Mouse (Mus musculus) CD8-positive naive resting alpha-beta T cell, adult 2 months (primary cell): Measurements from ENCODE around the gene Ctnna3.
"Not testable (repeated sequence)": the region's sequence is repeated elsewhere in the genome, so short reads cannot be mapped to it uniquely, and the experiment has no call there.

ENCODE experiments used
- DNase-seq, 2 experiments: peaks; one replicate each; pipeline ENCODE4 v3.0.0; 2022; ENCODE audit warnings: low read depth in 2 of 2, low spot score in 2 of 2

The Ctnna3 gene

GRCm38 (mm10) chr10:64438736-64439135 lies 1008.8 kb downstream of the Ctnna3 start:
- no peak for DNase-seq

- no peak for DNase-seq
These were observed 1018.7 kb downstream of the Ctnna3 start for GRCm38 (mm10) chr10:64448624-64449023.

- DNase-seq = no peak
These were observed 1053.4 kb downstream of the Ctnna3 start for GRCm38 (mm10) chr10:64483281-64483680.

- no peak for DNase-seq
These were observed 1059.6 kb downstream of the Ctnna3 start for GRCm38 (mm10) chr10:64489471-64489870.

GRCm38 (mm10) chr10:64543647-64544046 lies 1113.7 kb downstream of the Ctnna3 start:
- DNase-seq = no peak

- no peak for DNase-seq
These were observed 1114.5 kb downstream of the Ctnna3 start for GRCm38 (mm10) chr10:64544389-64544788.

GRCm38 (mm10) chr10:64571311-64571710 lies 1141.4 kb downstream of the Ctnna3 start:
- DNase-seq = no peak

GRCm38 (mm10) chr10:64588116-64588515 lies 1158.2 kb downstream of the Ctnna3 start:
- DNase-seq = no peak

- no peak for DNase-seq
These were observed 1206.9 kb downstream of the Ctnna3 start for GRCm38 (mm10) chr10:64636760-64637159.

GRCm38 (mm10) chr10:64639061-64639460 lies 1209.2 kb downstream of the Ctnna3 start:
- no peak for DNase-seq

GRCm38 (mm10) chr10:64641093-64641492 lies 1211.2 kb downstream of the Ctnna3 start:
- no peak for DNase-seq

- DNase-seq = no peak
These were observed 1211.7 kb downstream of the Ctnna3 start for GRCm38 (mm10) chr10:64641576-64641975.

- no peak for DNase-seq
These were observed 1214.1 kb downstream of the Ctnna3 start for GRCm38 (mm10) chr10:64643976-64644375.

GRCm38 (mm10) chr10:64661190-64661589 lies 1231.3 kb downstream of the Ctnna3 start:
- DNase-seq = no peak

- no peak for DNase-seq
These were observed 1241.6 kb downstream of the Ctnna3 start for GRCm38 (mm10) chr10:64671469-64671868.

- no peak for DNase-seq
These were observed 1245.9 kb downstream of the Ctnna3 start for GRCm38 (mm10) chr10:64675796-64676195.

GRCm38 (mm10) chr10:64710017-64710416 lies 1280.1 kb downstream of the Ctnna3 start:
- DNase-seq = no peak

- no peak for DNase-seq
These were observed 1288.1 kb downstream of the Ctnna3 start for GRCm38 (mm10) chr10:64718036-64718435.

GRCm38 (mm10) chr10:64735692-64736091 lies 1305.8 kb downstream of the Ctnna3 start:
- no peak for DNase-seq

GRCm38 (mm10) chr10:64736616-64737015 lies 1306.7 kb downstream of the Ctnna3 start:
- no peak for DNase-seq

- not testable (repeated sequence) for DNase-seq
These were observed 1311.8 kb downstream of the Ctnna3 start for GRCm38 (mm10) chr10:64741721-64742120.

GRCm38 (mm10) chr10:64744099-64744498 lies 1314.2 kb downstream of the Ctnna3 start:
- DNase-seq = not testable (repeated sequence)

GRCm38 (mm10) chr10:64748651-64749050 lies 1318.8 kb downstream of the Ctnna3 start:
- DNase-seq = no peak

GRCm38 (mm10) chr10:64750791-64751190 lies 1320.9 kb downstream of the Ctnna3 start:
- DNase-seq = no peak
